Mouse (Mus musculus) forebrain, embryonic 14.5 days (tissue): ENCODE measurements at regions not wholly inside any gene's neighbourhood (a gene's known extent, or its start where the extent isn't known, plus 50 kb on each side); places are given as distances from the start of the nearest gene placed in this dataset.

Experiments used
- ATAC-seq: fragments of 200-750 bp; cut with Nextera tagmentation; 2 replicates; pipeline ENCODE4 v1.8.0; 2017; ENCODE audit warnings: mild to moderate bottlenecking, moderate library complexity
- DNase-seq: peaks from one replicate; pipeline ENCODE4 v3.0.0-alpha.2; 2015; ENCODE audit warnings: low spot score
- H3K27ac ChIP-seq: fragments of 300-500 bp; sonication (generic); 2 replicates; pipeline ENCODE4 v1.5.1; 2014; ENCODE audit warnings: low read depth, mild to moderate bottlenecking, control low read depth, low read length, moderate library complexity
- H3K27me3 ChIP-seq: fragments of 300-500 bp; sonication (generic); replicated peaks from 2 replicates; pipeline ENCODE4 v1.6.1; 2014; ENCODE audit warnings: low read length, control low read depth, mixed read lengths; ENCODE audit not compliant: control insufficient read depth, insufficient read depth
- H3K36me3 ChIP-seq: fragments of 300-500 bp; sonication (generic); 2 replicates; pipeline ENCODE4 v1.6.1; 2014; ENCODE audit warnings: low read length, control low read depth; ENCODE audit not compliant: control insufficient read depth, insufficient read depth
- H3K4me1 ChIP-seq: fragments of 300-500 bp; sonication (generic); 2 replicates; pipeline ENCODE4 v1.6.1; 2014; ENCODE audit warnings: antibody characterized with exemption, low read length, control low read depth; ENCODE audit not compliant: control insufficient read depth, insufficient read depth
- H3K4me2 ChIP-seq: fragments of 300-500 bp; sonication (generic); 2 replicates; pipeline ENCODE4 v1.6.1; 2014; ENCODE audit warnings: mild to moderate bottlenecking, control low read depth, low read length
- H3K4me3 ChIP-seq: fragments of 300-500 bp; sonication (generic); 2 replicates; pipeline ENCODE4 v1.5.1; 2014; ENCODE audit warnings: low read depth, low read length, control low read depth
- H3K9ac ChIP-seq: fragments of 300-500 bp; sonication (generic); 2 replicates; pipeline ENCODE4 v1.6.1; 2014; ENCODE audit warnings: mild to moderate bottlenecking, low read length, control low read depth, moderate library complexity
- H3K9me3 ChIP-seq: fragments of 300-500 bp; sonication (generic); replicated peaks from 2 replicates; pipeline ENCODE4 v1.6.1; 2016; ENCODE audit warnings: low read length, control low read depth, mixed read lengths; ENCODE audit not compliant: control insufficient read depth
- WGBS: fragments of 180-500 bp; shearing (Covaris S2); extraction: QIAGEN DNeasy Blood & Tissue Kit; methylation state at CpG from one replicate; pipeline ENCODE4 v1.1.7; 2014; 5-methylcytosine and 5-hydroxymethylcytosine counted together

- DNase-seq (peak; percentile 60), ATAC-seq (0 out of 2 replicates have a peak, but pooled peaks have one; percentile 32)
- H3K36me3 ChIP-seq = no peaks in the 10 kb centered on the region
- H3K4me3 ChIP-seq = no peak overlapping the region
- H3K4me2 ChIP-seq = no peak overlapping the region
- H3K27me3 ChIP-seq = no peaks in the 10 kb centered on the region
- 63% methylated on average over 17 of the region's 17 CpGs for whole genome bisulfite sequencing
- no peaks in the 10 kb centered on the region for H3K4me1 ChIP-seq
- H3K9ac ChIP-seq = no peak overlapping the region
- H3K27ac ChIP-seq = no peak overlapping the region
- 0 out of 2 replicates have a peak, but pooled peaks cover 3% of the 10 kb centered on the region for H3K9me3 ChIP-seq
Observed at GRCm38 (mm10) chr10:71485063-71485762, 137.7 kb downstream of the Ipmk start.

- Histone ChIP-seq H3K9me3 (0 out of 2 replicates have a peak, but pooled peaks cover 3% of the 10 kb centered on the region), H3K36me3 (no peaks in the 10 kb centered on the region), H3K4me3 (no peak overlapping the region), H3K4me2 (no peak overlapping the region), H3K27me3 (no peaks in the 10 kb centered on the region), H3K27ac (no peak overlapping the region), H3K4me1 (no peaks in the 10 kb centered on the region), H3K9ac (no peak overlapping the region)
- DNase-seq (no peak), ATAC-seq (no peak)
- 92% methylated on average over 7 of the region's 7 CpGs for WGBS
Observed at GRCm38 (mm10) chr10:71489791-71490190, 142.2 kb downstream of the Ipmk start.

GRCm38 (mm10) chr10:71502096-71502495 is 154.5 kb downstream of the Ipmk start:
- no peak overlapping the region for H3K4me3 ChIP-seq
- no peak overlapping the region for H3K9ac ChIP-seq
- H3K4me1 ChIP-seq = no peaks in the 10 kb centered on the region
- ATAC-seq (no peak), DNase-seq (peak; percentile 3)
- 38% methylated on average over 4 of the region's 5 CpGs for WGBS
- no peak overlapping the region for H3K4me2 ChIP-seq
- H3K27ac ChIP-seq = no peak overlapping the region
- H3K36me3 ChIP-seq = no peaks in the 10 kb centered on the region
- H3K9me3 ChIP-seq = no peaks in the 10 kb centered on the region
- no peaks in the 10 kb centered on the region for H3K27me3 ChIP-seq

GRCm38 (mm10) chr10:71504219-71504618 is 156.7 kb downstream of the Ipmk start:
- H3K36me3 ChIP-seq = no peaks in the 10 kb centered on the region
- H3K9me3 ChIP-seq = no peaks in the 10 kb centered on the region
- no peak overlapping the region for H3K4me2 ChIP-seq
- no peak overlapping the region for H3K9ac ChIP-seq
- no peak overlapping the region for H3K27ac ChIP-seq
- no peaks in the 10 kb centered on the region for H3K4me1 ChIP-seq
- H3K4me3 ChIP-seq = no peak overlapping the region
- 93% methylated on average over 1 of the region's 1 CpGs for WGBS
- no peak for DNase-seq
- ATAC-seq = no peak
- H3K27me3 ChIP-seq = no peaks in the 10 kb centered on the region

GRCm38 (mm10) chr10:71525290-71525689 is 177.7 kb downstream of the Ipmk start:
- 92% methylated on average over 2 of the region's 2 CpGs for WGBS
- Histone ChIP-seq H3K4me3 (no peak overlapping the region), H3K9ac (no peak overlapping the region), H3K4me2 (no peak overlapping the region), H3K27me3 (no peaks in the 10 kb centered on the region), H3K4me1 (no peaks in the 10 kb centered on the region), H3K9me3 (no peaks in the 10 kb centered on the region), H3K27ac (no peak overlapping the region), H3K36me3 (no peaks in the 10 kb centered on the region)
- ATAC-seq = no peak
- DNase-seq = no peak

GRCm38 (mm10) chr10:71533759-71534158 is 186.2 kb downstream of the Ipmk start:
- DNase-seq = no peak
- Histone ChIP-seq H3K27me3 (no peaks in the 10 kb centered on the region), H3K9me3 (no peaks in the 10 kb centered on the region), H3K36me3 (no peaks in the 10 kb centered on the region), H3K4me1 (no peaks in the 10 kb centered on the region), H3K4me2 (no peak overlapping the region), H3K9ac (no peak overlapping the region), H3K27ac (no peak overlapping the region), H3K4me3 (no peak overlapping the region)
- 94% methylated on average over 2 of the region's 2 CpGs for WGBS
- no peak for ATAC-seq

GRCm38 (mm10) chr10:71545489-71545888 is 197.9 kb downstream of the Ipmk start:
- Histone ChIP-seq H3K9me3 (no peaks in the 10 kb centered on the region), H3K4me2 (no peak overlapping the region), H3K9ac (no peak overlapping the region), H3K27me3 (no peaks in the 10 kb centered on the region), H3K4me3 (no peak overlapping the region), H3K36me3 (no peaks in the 10 kb centered on the region), H3K4me1 (no peaks in the 10 kb centered on the region), H3K27ac (no peak overlapping the region)
- DNase-seq = no peak
- no peak for ATAC-seq
- WGBS = 48% methylated on average over 7 of the region's 7 CpGs

- ATAC-seq (no peak), DNase-seq (no peak)
- Histone ChIP-seq H3K4me2 (no peak overlapping the region), H3K4me3 (no peak overlapping the region), H3K9ac (no peak overlapping the region), H3K9me3 (no peaks in the 10 kb centered on the region), H3K27me3 (no peaks in the 10 kb centered on the region), H3K4me1 (no peaks in the 10 kb centered on the region), H3K27ac (no peak overlapping the region), H3K36me3 (no peaks in the 10 kb centered on the region)
- 90% methylated on average over 7 of the region's 7 CpGs for WGBS
Observed at GRCm38 (mm10) chr10:71546507-71546906, 198.9 kb downstream of the Ipmk start.

- Histone ChIP-seq H3K36me3 (no peaks in the 10 kb centered on the region), H3K9me3 (no peaks in the 10 kb centered on the region), H3K4me1 (no peaks in the 10 kb centered on the region), H3K27ac (no peak overlapping the region), H3K27me3 (no peaks in the 10 kb centered on the region), H3K4me2 (no peak overlapping the region), H3K9ac (no peak overlapping the region), H3K4me3 (no peak overlapping the region)
- ATAC-seq (no peak), DNase-seq (no peak)
- 92% methylated on average over 10 of the region's 10 CpGs for WGBS
Observed at GRCm38 (mm10) chr10:71583716-71584115, 236.2 kb downstream of the Ipmk start.
